Mouse (Mus musculus) heart, embryonic 15.5 days (tissue): ENCODE data around the gene Otud5. TPM values are rescaled to one million over a fixed set of nuclear protein-coding genes. Genes with fewer than 3 reads are reported as not detected.
"Not testable (repeated sequence)": the region's sequence is repeated elsewhere in the genome, so short reads cannot be mapped to it uniquely, and the experiment has no call there.

Source experiments
- ATAC-seq: fragments of 200-750 bp; cut with Nextera tagmentation; replicated peaks from 2 replicates; pipeline ENCODE4 v1.8.0; 2017; ENCODE audit warnings: low read depth, moderate TSS enrichment; ENCODE audit not compliant: insufficient number of reproducible peaks, insufficient read depth, low FRiP score
- H3K27ac ChIP-seq: fragments of 300-500 bp; sonication (generic); 2 replicates; pipeline ENCODE4 v1.5.1; 2015; ENCODE audit warnings: mild to moderate bottlenecking, inconsistent platforms
- H3K27me3 ChIP-seq: fragments of 300-500 bp; sonication (generic); 2 replicates; pipeline ENCODE4 v1.6.1; 2015; ENCODE audit warnings: inconsistent platforms
- H3K36me3 ChIP-seq: fragments of 300-500 bp; sonication (generic); 2 replicates; pipeline ENCODE4 v1.6.1; 2015; ENCODE audit warnings: mild to moderate bottlenecking, inconsistent platforms
- H3K4me1 ChIP-seq: fragments of 300-500 bp; sonication (generic); replicated peaks from 2 replicates; pipeline ENCODE4 v1.6.1; 2015; ENCODE audit warnings: inconsistent platforms
- H3K4me2 ChIP-seq: fragments of 300-500 bp; sonication (generic); 2 replicates; pipeline ENCODE4 v1.6.1; 2015; ENCODE audit warnings: inconsistent platforms, mild to moderate bottlenecking, moderate library complexity
- H3K4me3 ChIP-seq: fragments of 300-500 bp; sonication (generic); 2 replicates; pipeline ENCODE4 v1.5.1; 2015; ENCODE audit warnings: mild to moderate bottlenecking, inconsistent platforms
- H3K9ac ChIP-seq: fragments of 300-500 bp; sonication (generic); 2 replicates; pipeline ENCODE4 v1.6.1; 2015; ENCODE audit warnings: mild to moderate bottlenecking, inconsistent platforms
- H3K9me3 ChIP-seq: fragments of 300-500 bp; sonication (generic); replicated peaks from 2 replicates; pipeline ENCODE4 v1.6.1; 2016; ENCODE audit warnings: inconsistent platforms
- WGBS: fragments of 180-500 bp; shearing (Covaris S2); methylation state at CpG from one replicate; pipeline ENCODE4 v1.1.7; 2015; ENCODE audit warnings: mixed read lengths; 5-methylcytosine and 5-hydroxymethylcytosine counted together
- polyA plus RNA-seq: library from polyadenylated mRNA; unstranded; fragments of >200 nt; fragmentation: Nextera tagmentation; extraction: Ambion mirVana; gene quantifications from 2 replicates; pipeline ENCODE4 v1.2.1, GENCODE M21; 2015

Gene Otud5
- polyA plus RNA-seq, 1 experiment from 2014 or later, result 24.7 TPM

GRCm38 (mm10) chrX:7883841-7884567 lies 42.8 kb downstream of the Otud5 start, which contains the start of gene Slc35a2:
TSS of gene Slc35a2 (plus strand) at chrX:7884028.
- Histone ChIP-seq H3K4me2 (peak within 1 kb of the TSS; percentile 67), H3K36me3 (no peaks in the 10 kb centered on the region), H3K4me1 (peaks cover 10% of the 10 kb centered on the region), H3K9ac (peak within 1 kb of the TSS; percentile 58), H3K4me3 (peak within 1 kb of the TSS; percentile 69), H3K27me3 (no peaks in the 10 kb centered on the region), H3K9me3 (no peaks in the 10 kb centered on the region), H3K27ac (peak within 1 kb of the TSS; percentile 88)
- ATAC-seq, result peak; percentile 92
- WGBS, result 8% methylated on average over 49 of the region's 49 CpGs

DNA sequence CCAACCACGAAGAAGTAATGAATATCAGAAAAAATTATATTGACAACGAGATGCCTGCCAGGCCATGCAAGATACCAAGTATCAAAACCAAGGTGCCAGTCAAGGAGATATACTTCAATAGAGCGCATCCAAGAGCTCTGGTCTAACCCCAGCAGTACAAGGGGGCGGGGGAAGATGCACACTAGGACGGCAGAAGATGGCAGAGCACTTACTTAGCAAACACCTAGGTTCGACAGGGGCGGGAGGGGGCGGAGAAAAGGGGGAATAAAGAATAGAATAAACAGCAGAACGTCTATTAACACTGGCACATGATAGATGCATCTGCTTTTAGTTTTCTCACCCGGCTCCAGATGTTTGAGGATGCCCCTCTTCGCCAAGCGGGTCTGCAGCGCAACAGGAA lies 57.0 kb downstream of the Otud5 start:
- H3K36me3 ChIP-seq, result no peaks in the 10 kb centered on the region; the same call in 1 of the 2 replicates
- peaks cover 4% of the 10 kb centered on the region; the same call in 1 of the 2 replicates for H3K4me1 ChIP-seq
- 24% methylated on average over 13 of the region's 13 CpGs for WGBS
- H3K4me3 ChIP-seq, result peak overlapping the region; percentile 69
- peak overlapping the region; percentile 86 for H3K27ac ChIP-seq
- no peaks in the 10 kb centered on the region for H3K9me3 ChIP-seq
- H3K4me2 ChIP-seq, result peak overlapping the region; percentile 61
- ATAC-seq, result no peak
- no peaks in the 10 kb centered on the region for H3K27me3 ChIP-seq
- H3K9ac ChIP-seq, result peak overlapping the region; percentile 52

GRCm38 (mm10) chrX:7898880-7899874 lies 58.0 kb downstream of the Otud5 start, which contains the start of the genes Pqbp1 and Timm17b:
TSS of gene Pqbp1 (minus strand) at chrX:7899269.
TSS of gene Timm17b (plus strand) at chrX:7899357.
- WGBS, result 14% methylated on average over 62 of the region's 62 CpGs
- Histone ChIP-seq H3K9me3 (no peaks in the 10 kb centered on the region), H3K36me3 (no peaks in the 10 kb centered on the region; the same call in 1 of the 2 replicates), H3K9ac (peak within 1 kb of the TSS; percentile 63), H3K4me3 (peak within 1 kb of the TSS; percentile 69), H3K4me2 (peak within 1 kb of the TSS; percentile 61), H3K4me1 (peaks cover 4% of the 10 kb centered on the region; the same call in 1 of the 2 replicates), H3K27ac (peak within 1 kb of the TSS; percentile 86), H3K27me3 (no peaks in the 10 kb centered on the region)
- peak; percentile 98 for ATAC-seq

DNA sequence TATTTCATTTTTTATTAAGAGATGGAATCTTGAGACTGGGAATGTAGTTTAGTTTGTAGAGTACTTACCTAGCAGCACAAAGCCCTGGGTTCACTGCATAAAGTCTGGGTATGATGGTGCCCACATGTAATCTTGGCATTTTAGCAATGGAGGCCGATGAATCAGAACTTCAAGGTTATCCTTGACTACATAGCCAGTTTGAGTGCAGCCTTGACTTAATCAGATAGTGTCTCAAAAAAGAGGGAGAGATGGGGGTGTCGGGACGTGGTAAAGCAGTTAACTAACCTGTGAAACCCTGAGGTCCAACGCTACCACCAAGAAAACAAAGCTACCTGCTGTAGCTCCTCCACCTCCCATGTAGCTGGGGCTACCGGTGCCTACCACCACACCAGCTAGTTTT lies 63.3 kb downstream of the Otud5 start:
- Histone ChIP-seq H3K27ac (no peak overlapping the region), H3K9me3 (no peaks in the 10 kb centered on the region), H3K9ac (no peak overlapping the region), H3K36me3 (peaks cover 5% of the 10 kb centered on the region; the same call in 1 of the 2 replicates), H3K4me1 (0 out of 2 replicates have a peak, but pooled peaks cover 2% of the 10 kb centered on the region), H3K4me2 (no peak overlapping the region), H3K27me3 (no peaks in the 10 kb centered on the region), H3K4me3 (no peak overlapping the region)
- 89% methylated on average over 5 of the region's 5 CpGs for WGBS
- ATAC-seq, result no peak

DNA sequence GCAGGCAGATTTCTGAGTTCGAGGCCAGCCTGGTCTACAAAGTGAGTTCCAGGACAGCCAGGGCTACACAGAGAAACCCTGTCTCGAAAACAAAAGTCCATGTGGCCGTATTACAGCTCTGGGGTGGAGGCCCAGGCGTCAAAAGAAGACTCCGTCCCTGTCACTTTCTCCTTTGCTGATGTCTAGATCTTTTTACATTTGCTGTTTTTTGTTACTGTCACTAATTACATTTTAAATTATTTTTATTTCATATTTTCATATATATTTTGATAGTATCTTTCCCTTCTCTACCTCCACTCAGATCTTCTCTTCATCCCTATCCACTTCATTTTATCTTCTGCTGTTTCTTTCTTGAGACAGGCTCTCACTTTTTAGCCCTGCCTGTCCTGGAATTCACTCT lies 66.6 kb downstream of the Otud5 start, which contains the start of gene Gm10491:
Gene Gm10491 (minus strand): TSS at position 101 of the 400 bp plus-strand sequence.
- no peak within 1 kb of the TSS for H3K9ac ChIP-seq

GRCm38 (mm10) chrX:7909242-7909641 lies 68.1 kb downstream of the Otud5 start, which contains the start of gene Gm10490:
TSS of gene Gm10490 (plus strand) at chrX:7909542.
- ATAC-seq, H3K4me3 ChIP-seq, H3K27ac ChIP-seq, H3K4me1 ChIP-seq, H3K9me3 ChIP-seq, H3K9ac ChIP-seq, H3K27me3 ChIP-seq, H3K36me3 ChIP-seq, H3K4me2 ChIP-seq: not testable (repeated sequence)
- 88% methylated on average over 4 of the region's 4 CpGs for WGBS

More for the DNA sequence above, 66.6 kb downstream of the Otud5 start, which contains the start of gene Gm10491:
- no peak within 1 kb of the TSS for H3K4me3 ChIP-seq
- ATAC-seq, result no peak
- H3K27me3 ChIP-seq, result no peaks in the 10 kb centered on the region
- no peak within 1 kb of the TSS for H3K27ac ChIP-seq
- peaks cover 5% of the 10 kb centered on the region; the same call in 1 of the 2 replicates for H3K36me3 ChIP-seq
- no peaks in the 10 kb centered on the region for H3K4me1 ChIP-seq
- no peaks in the 10 kb centered on the region for H3K9me3 ChIP-seq
- WGBS, result 86% methylated on average over 5 of the region's 5 CpGs
- no peak within 1 kb of the TSS for H3K4me2 ChIP-seq

GRCm38 (mm10) chrX:7910473-7910872 lies 69.3 kb downstream of the Otud5 start:
- no peaks in the 10 kb centered on the region for H3K4me1 ChIP-seq
- H3K9me3 ChIP-seq, result no peaks in the 10 kb centered on the region
- peaks cover 5% of the 10 kb centered on the region; the same call in 1 of the 2 replicates for H3K36me3 ChIP-seq
- H3K27ac ChIP-seq, result no peak overlapping the region
- no peak overlapping the region for H3K4me2 ChIP-seq
- no peak overlapping the region for H3K4me3 ChIP-seq
- H3K27me3 ChIP-seq, result no peaks in the 10 kb centered on the region
- H3K9ac ChIP-seq, result no peak overlapping the region
- ATAC-seq, result no peak
- WGBS, result 50% methylated on average over 6 of the region's 6 CpGs

GRCm38 (mm10) chrX:7915669-7916068 lies 74.5 kb downstream of the Otud5 start:
- not testable (repeated sequence) for H3K9me3 ChIP-seq, H3K27ac ChIP-seq, ATAC-seq, H3K4me2 ChIP-seq, H3K9ac ChIP-seq, H3K36me3 ChIP-seq, H3K4me1 ChIP-seq, H3K4me3 ChIP-seq
- peaks cover 24% of the 10 kb centered on the region for H3K27me3 ChIP-seq
- WGBS, result 21% methylated on average over 3 of the region's 3 CpGs

DNA sequence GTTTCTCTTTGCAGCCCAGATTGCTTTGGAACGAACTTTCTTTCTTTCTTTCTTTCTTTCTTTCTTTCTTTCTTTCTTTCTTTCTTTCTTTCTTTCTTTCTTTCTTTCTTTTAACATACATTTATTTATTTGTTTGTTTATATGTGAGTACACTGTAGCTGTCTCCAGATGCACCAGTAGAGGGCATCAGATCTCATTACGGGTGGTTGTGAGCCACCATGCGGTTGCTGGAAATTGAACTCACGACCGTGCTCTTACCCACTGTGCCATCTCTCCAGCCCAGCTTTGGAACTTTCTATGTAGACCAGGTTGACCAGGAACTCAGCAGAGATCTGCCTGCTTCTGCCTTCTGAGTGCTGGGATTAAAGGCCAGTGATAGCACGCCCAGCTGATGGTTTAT lies 76.8 kb downstream of the Otud5 start:
- H3K4me2 ChIP-seq, ATAC-seq: not testable (repeated sequence)
- WGBS, result 56% methylated on average over 6 of the region's 6 CpGs

DNA sequence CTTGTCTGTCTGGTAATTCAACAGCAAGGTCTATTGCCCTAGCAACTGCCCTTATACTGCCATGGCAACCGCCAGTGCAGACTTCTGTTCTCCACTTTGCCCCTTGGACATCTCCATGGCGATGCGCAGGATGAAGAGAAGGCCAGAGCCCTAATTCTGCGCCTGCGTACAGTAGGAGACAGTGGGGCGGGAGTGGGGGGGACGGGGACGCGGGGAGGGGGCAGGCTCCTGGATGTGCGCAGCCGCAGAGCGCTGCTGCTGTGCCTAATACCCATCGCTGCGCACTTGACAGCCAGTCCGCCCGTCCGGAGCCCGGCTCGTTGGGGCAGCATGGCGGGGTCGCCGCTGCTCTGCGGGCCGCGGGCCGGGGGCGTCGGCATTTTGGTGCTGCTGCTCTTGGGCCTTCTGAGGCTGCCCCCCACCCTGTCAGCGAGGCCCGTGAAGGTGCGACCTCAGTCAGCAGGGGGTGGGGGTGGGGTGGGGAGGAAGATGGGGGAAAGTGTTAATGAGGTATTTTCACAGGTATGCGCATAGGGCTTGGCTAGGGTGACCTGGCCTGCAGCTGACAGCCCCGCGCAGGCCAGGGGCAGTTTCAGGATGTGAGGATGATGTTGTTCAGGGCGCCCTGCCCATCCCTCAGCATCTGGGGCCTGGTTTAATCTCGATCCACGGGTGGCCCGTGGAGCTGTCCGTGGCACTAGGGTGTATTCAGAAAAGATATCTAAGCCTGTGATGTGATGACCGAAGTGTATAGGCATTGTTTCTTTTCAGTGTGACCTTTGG lies 78.6 kb downstream of the Otud5 start, which contains the start of gene Pcsk1n:
Gene Pcsk1n (plus strand): TSS at position 222 of the 783 bp plus-strand sequence.
- H3K27ac ChIP-seq, result no peak within 1 kb of the TSS
- H3K9me3 ChIP-seq, result no peaks in the 10 kb centered on the region
- H3K9ac ChIP-seq, result no peak within 1 kb of the TSS
- no peak; the same call in 1 of the 2 replicates for ATAC-seq
- no peaks in the 10 kb centered on the region for H3K36me3 ChIP-seq
- 0 out of 2 replicates have a peak within 1 kb of the TSS, but pooled peaks have one; percentile 13 for H3K4me3 ChIP-seq
- peaks cover 65% of the 10 kb centered on the region for H3K27me3 ChIP-seq
- 16% methylated on average over 40 of the region's 40 CpGs for WGBS
- H3K4me1 ChIP-seq, result peaks cover 7% of the 10 kb centered on the region; the same call in 1 of the 2 replicates
- peak within 1 kb of the TSS; percentile 41 for H3K4me2 ChIP-seq

More for the DNA sequence above, 76.8 kb downstream of the Otud5 start:
- not testable (repeated sequence) for H3K4me3 ChIP-seq, H3K27ac ChIP-seq, H3K36me3 ChIP-seq, H3K4me1 ChIP-seq, H3K9ac ChIP-seq, H3K9me3 ChIP-seq
- H3K27me3 ChIP-seq, result peaks cover 47% of the 10 kb centered on the region
